Mouse (Mus musculus) brain, embryonic 18.5 days (tissue): ENCODE results near the gene Fnbp1.

ENCODE experiments used
- DNase-seq: peaks from one replicate; pipeline ENCODE4 v3.0.0-alpha.2; 2012; ENCODE audit warnings: low read depth, low spot score

Gene Fnbp1

DNA sequence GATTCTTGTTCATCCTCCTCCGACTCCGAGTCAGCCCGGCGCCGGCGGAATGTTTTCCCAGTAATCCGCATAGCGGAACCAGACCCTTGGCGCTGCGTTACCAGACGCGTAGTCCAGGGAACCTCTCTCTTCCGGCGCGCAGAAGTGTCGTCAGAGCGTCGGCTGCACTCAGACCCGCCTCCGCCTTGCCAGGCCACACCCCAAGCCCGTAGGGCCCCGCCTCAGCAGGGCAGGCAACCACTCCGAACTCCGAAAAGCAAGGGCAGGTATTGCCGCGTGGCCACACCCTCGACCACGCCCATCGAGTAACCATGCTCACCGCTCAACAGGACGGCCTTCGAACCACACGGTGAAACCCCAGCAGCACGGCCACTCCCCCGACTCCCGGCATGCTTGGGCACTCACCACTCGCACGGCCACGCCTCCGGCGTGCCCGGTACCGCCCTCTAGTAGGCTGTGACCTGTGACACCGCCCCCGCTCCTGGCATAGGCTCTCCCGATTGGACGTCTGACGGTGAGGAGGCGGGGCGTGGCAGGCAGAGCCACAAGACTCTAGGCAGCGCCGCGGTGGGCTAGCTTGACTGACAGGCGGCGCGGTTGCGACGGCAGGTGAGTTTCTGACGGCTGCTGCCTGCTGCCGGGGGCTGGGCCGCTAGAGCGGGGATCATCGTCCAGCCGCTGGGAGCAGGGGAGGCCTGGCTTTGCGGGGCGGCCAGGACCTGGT is 159.9 kb downstream of the Fnbp1 start, which contains the start of the genes BC005624 and Usp20:
Gene BC005624 (minus strand): TSS at position 412 of the 724 bp plus-strand sequence.
Gene Usp20 (plus strand): TSS at position 490 of the 724 bp plus-strand sequence.
- peak; percentile 98 for DNase-seq
